Mouse (Mus musculus) cerebellum, adult 9-11 months (tissue): Measurements from ENCODE around the gene Ice2.

ENCODE experiments used
- DNase-seq: peaks from one replicate; pipeline ENCODE4 v3.0.0; 2022

The Ice2 gene

DNA sequence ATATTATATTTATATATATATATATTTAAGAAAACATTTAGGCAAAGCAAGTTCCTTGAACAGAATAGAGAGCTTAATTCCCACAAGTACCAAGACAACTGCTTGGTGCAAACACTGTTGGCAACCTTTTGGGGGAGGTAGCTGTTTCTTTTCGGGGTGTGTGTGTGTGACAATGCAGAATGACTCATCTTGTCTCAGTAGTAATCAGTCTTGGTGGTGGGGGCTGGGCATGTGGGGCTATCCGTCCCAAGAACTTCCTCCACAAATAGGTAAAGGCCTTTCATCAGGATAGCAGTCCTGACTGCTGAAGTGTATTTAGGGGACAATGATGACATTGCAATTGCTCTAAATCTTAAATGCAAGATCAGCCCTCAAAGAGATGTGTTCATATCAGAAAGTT is 65.3 kb downstream of the Ice2 start:
- DNase-seq: no peak

DNA sequence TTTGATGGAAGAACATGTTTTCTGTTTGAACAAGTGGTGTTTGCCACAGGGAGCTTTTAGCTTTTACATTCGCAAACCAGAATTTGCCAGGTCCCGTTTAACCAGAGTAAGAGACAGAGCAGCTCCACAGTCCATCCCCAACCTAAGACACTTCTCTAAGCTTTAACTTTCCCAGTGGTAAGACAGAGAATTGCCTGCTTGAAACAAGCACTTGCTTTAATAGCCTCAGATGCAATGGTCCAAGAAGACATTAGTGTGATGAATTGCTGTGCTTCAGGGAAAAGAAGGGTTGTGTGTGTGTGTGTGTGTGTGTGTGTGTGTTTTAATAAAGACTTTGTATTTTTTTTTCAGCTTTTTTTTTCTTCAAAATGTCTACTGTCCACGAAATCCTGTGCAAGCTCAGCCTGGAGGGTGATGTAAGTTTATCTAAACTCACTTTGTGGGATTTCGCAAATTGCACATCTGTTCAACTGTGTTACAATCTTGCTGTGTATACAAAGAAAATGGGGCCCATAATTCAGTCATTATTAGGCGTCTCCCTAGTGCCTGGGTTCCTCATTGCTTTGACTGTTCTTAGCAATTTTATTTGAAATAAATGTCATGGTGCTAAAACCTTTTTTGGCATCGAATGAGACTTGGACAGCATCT is 66.5 kb downstream of the Ice2 start:
- DNase-seq: no peak

DNA sequence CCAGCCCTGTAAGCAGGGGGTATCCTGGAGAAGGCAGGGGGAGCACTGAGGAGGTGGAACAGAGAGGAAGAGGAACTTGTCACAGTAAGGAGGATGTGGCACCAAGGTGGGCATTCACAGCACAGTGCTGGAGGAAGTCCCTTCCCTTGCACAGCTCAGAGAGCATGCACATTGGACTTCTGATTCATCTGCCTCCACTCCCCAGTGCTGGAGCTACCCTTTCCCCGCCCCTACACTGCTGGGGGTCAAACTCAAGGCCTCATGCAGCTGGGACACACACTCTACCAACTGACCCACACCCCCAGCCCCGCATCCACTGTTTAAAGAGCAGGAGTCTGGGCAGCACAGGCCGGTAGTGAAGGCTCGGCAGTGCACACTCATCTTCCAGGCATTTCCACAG is 68.4 kb downstream of the Ice2 start:
- DNase-seq: no peak

DNA sequence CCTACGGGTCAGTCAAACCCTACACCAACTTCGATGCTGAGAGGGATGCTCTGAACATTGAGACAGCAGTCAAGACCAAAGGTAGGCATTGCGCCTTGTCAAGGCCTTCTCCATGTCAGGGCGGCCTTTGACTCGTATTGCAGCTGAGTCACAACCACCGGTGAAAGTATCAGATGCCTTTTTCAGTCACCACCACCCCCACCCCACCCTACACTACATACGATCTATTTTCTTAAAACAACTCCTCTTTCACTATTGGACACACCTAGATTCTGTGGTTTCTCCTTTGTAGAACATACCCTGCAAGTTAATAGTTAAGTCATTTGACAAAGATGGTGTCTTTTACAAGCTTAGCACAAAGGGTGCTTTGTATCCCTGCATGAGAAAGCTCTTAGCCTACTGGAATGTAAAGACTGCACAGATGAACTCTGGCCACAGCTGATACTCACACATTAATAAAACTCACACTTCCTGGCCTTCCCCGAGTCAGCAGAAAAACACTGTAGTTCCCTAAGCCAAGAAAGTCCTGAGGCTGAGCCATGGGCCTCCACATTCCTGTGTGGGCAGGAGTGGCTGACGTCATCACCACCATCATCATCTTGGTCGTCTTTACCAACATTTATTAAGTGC is 69.7 kb downstream of the Ice2 start:
- DNase-seq: no peak

DNA sequence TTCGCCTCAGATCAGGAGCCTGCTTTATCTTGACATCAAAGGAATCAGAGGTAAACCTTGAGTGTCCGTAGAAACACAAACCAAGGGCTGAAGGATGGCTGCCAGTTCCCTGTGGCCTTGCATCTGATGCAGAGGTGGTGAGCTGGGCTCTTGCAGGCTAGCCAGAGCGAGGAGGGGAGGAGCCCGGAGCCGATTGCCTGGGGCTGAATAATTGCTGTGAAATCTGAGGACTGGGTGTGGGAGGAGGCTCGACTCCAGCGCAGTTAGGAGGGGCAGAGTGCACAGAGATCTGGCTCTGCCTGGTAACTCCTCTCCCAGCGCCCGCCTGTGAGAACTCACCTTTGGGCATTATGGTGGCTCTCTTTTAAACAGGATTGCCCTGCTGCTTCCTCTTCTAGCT is 71.3 kb downstream of the Ice2 start:
- DNase-seq: no peak

DNA sequence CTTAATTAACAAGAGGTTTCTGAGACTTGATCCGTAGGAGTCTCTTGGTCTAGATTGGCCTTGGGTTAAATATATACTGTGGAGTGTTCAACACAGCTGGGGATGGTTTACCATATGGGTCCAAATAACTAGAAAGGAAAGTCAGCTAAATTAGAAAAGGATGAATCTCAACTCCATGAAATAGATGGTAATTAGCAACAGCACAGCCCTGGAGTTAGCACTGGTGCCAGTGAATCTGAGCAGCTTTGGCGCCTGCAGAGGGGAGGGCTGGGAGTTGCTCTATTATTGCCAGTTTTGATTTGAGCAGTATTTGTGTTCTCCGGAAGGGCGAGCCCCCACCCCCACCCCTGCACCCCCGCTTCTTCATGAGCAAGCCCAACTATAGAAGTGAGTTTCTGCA is 72.7 kb downstream of the Ice2 start:
- no peak for DNase-seq

DNA sequence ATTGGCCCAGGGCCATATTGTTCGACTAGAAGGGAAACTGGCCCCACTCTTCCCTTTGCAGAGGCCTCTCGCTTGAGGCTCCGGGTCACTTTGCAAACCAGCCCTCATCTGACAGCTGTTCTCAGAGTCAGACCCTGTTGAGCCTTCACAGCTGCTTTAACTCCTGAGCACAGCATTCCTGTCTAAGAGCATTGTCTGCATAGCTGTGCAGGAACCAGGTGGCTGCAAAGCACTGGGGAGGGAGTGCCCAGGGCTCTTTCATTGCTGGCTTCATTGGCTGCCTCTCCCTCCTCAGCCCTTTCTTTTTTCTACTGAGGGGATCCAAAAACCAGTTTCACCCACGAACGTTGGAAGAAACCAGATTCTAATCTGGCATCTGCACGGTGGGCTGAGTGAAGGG is 73.2 kb downstream of the Ice2 start:
- DNase-seq: no peak

DNA sequence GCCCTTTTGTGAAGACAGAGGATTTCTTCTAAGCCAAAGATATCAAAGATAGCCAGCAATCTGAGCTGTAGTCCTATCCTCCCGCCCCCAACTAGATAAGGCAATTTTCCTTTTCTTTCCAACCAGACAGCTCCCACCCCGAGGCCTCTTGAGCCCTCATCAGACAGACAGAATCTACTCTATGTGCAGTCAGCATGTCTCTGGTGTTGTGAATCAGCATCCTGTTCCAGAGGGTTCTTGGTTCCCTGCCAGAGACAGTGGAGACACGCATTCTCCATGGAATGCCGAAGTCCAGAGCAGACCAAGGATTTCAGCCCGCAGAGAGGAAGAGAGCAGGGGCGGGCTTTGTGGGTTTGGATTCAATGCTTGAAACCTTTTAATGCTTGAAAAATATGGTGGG is 75.0 kb downstream of the Ice2 start:
- DNase-seq: no peak

DNA sequence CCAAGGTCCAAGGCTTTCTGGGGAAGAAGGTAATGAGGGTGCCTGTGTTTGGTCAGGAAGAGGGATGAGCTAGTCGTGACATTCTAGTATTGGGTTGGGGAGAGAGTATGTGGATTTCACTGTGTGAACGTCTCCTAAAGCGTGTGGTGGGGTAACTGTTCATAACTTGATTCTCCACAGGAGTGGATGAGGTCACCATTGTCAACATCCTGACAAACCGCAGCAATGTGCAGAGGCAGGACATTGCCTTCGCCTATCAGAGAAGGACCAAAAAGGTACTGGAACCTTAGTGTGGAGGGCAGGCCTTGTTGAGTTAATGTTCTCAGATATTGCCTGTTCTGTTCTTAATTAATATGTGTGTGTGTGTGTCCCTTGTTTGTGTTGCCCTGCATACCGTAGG is 78.2 kb downstream of the Ice2 start:
- no peak for DNase-seq

DNA sequence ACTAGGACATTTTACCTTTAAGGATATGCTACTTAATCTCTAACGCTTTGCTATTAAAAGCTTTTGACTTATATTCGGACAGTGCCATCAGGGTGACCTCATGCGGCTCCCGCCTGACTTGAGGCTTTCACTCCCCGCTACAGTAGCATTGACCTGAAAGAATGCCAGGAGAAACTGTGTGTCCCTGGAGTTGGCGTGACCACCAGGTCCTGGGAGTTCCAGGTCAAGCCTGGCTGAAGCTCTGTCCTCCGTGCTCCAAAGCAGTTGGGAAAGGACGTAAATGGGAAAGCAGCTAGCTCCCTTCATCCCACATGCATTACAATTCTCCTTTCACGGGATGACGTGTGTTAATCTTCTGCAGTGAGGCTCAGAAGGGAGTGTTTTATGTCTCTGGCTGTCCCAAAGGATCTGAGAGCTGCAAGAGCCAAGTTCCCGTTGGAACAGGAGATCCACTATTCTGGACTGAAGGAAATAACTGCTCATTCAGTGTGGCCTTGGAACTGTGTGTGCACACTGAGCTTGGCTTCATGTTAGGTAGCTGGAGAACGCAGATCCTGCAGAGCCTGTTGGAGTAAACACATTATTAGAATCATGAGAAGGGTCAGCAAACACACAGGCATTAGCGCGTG is 79.6 kb downstream of the Ice2 start:
- DNase-seq: no peak

DNA sequence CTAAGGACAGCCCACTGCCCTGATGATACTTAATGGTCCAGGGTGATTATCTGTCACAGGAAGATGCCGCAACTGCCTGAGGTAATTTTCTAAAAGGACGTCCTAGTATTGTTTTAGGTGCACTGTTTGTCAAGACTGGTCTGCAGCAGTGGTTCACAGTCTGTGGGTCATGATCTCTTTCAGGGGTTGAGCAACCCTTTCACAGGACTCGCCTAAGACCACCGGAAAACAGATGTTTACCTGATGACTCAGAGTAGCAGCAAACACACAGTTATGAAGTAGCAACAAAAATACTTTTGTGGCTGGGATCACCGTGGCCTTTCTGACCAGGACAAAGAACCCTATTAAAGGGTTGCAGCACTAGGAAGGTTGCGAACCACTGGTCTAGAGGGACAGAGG is 80.1 kb downstream of the Ice2 start:
- no peak for DNase-seq

DNA sequence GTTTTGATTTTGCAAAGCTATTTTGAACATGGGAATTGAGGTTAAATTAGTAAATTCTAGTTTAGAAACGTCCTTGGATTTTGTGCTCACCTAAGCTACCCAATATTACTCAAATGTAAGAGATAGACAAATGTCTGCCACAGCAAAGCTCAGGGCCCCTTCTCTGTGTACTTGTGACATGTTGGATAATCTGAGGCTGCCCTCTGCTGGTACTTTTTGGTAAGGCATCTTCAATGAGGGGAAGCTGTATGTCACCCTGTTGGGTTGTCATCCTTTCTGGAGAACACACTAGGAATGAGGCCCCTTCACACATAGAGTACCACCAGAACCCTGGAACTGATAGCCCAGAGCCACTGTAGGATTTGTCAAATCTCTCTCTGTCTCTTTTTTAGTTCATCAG is 82.6 kb downstream of the Ice2 start:
- DNase-seq: peak; percentile 47
